8 mouse cellular contexts compared by ENCODE assay signal in genomic region chr3:17834706-17835105, GRCm38 (mm10).
DNase-seq lines count a peak whose midpoint lies in the region; ATAC-seq and TF ChIP-seq lines count a peak whose summit lies in the region.
"Had no signal": no experiment of that assay in that cellular context is flagged by ENCODE, and none has a peak within 500 bp of the region (broad histone marks: within the 10 kb centered on the region; RNA-seq: fewer than 3 reads in every experiment).

No protein-coding gene starts in this region.

- intact Hi-C loops in gastrocnemius, postnatal 14 days (cut with DNase I; ENCODE audit: low total_unique reads): no loop called here
- intact Hi-C loops in left cerebral cortex, postnatal 10 days (cut with DNase I): loop anchor here (2.0 kb wide), 1 partner anchor 36 kb away; no protein-coding TSS in a partner anchor

- H3K36me3 ChIP-seq in liver, embryonic 11.5 days (ENCODE audit: control insufficient read depth, insufficient read depth, low read length): no peaks in the 10 kb centered on the region

- no peak overlapping the region for H3K4me3 ChIP-seq in liver, embryonic 11.5 days (ENCODE audit: low read depth, low read length)
- H3K4me3 ChIP-seq: megakaryocyte, embryonic 14.5 days had no signal

- no peaks in the 10 kb centered on the region for H3K4me1 ChIP-seq in liver, embryonic 11.5 days (replicated peaks; ENCODE audit: control insufficient read depth, insufficient read depth, low read length)
- H3K4me1 ChIP-seq: megakaryocyte, embryonic 14.5 days had no signal

- H3K27me3 ChIP-seq in liver, embryonic 11.5 days (replicated peaks; ENCODE audit: control insufficient read depth, insufficient read depth, low read length): no peaks in the 10 kb centered on the region
- H3K27me3 ChIP-seq in Patski: peaks cover 12% of the 10 kb centered on the region
- H3K27me3 ChIP-seq: megakaryocyte, embryonic 14.5 days had no signal

- WGBS in liver, embryonic 11.5 days: 26% methylated on average over 1 of the region's 1 CpGs

- no peak overlapping the region for H3K9ac ChIP-seq in liver, embryonic 11.5 days (ENCODE audit: low read depth, low read length)

- no peak overlapping the region for H3K27ac ChIP-seq in liver, embryonic 11.5 days (ENCODE audit: low read depth, low read length)

- in situ Hi-C loops in Patski (cut with MboI; ENCODE audit: low pct_unique_long_range_greater_than_20kb): loop anchor here (25.0 kb wide), 1 partner anchor 1228 kb away; no protein-coding TSS in a partner anchor

- peak; percentile 77 for TF ChIP-seq CTCF in Patski (IDR thresholded peaks at IDR 0.05)

- no peak for ATAC-seq in liver, embryonic 11.5 days (replicated peaks; ENCODE audit: low FRiP score)
- no peak for ATAC-seq in Patski

- CTCF ChIA-PET in Patski (lab: Charles Lee): interaction anchor here (0.9 to 2.4 kb wide), 6 partner anchors 8 to 19 kb away, joined by 3 to 12 read pairs (median 5); no protein-coding TSS in a partner anchor

- H3K4me2 ChIP-seq in liver, embryonic 11.5 days: no peak overlapping the region

- DNase-seq in liver: peak; percentile 7
- DNase-seq in liver, embryonic 11.5 days (ENCODE audit: low spot score): no peak
- no peak for DNase-seq in Patski (ENCODE audit: low read depth, low spot score)
- peak; percentile 29 for DNase-seq in cerebellum, adult 11 months
- DNase-seq in gastrocnemius, postnatal 14 days: peak; percentile 4
- DNase-seq in left cerebral cortex, postnatal 10 days (ENCODE audit: extremely low spot score in 1 of 2, low spot score in 2 of 2): peak; percentile 55 to 81
- DNase-seq in right cerebral cortex, postnatal 14 days: peak; percentile 66

- H3K9me3 ChIP-seq in liver, embryonic 11.5 days (ENCODE audit: control insufficient read depth, low read length): no peaks in the 10 kb centered on the region
- H3K9me3 ChIP-seq: megakaryocyte, embryonic 14.5 days had no signal

- POLR2A ChIA-PET in Patski (lab: Charles Lee): no interaction called here

Comparison
In these comparisons a context has a peak if more than half of its experiments do, and no peak if none do; other contexts are left out.
1. DNase-seq: peak in liver (single experiment), cerebellum, adult 11 months (single experiment), gastrocnemius, postnatal 14 days (single experiment), left cerebral cortex, postnatal 10 days (2 of 2) and right cerebral cortex, postnatal 14 days (single experiment); none in liver, embryonic 11.5 days (single experiment) and Patski (single experiment).